Mouse (Mus musculus): ENCODE data around the gene Daxx.
"Not testable (repeated sequence)": the region's sequence is repeated elsewhere in the genome, so short reads cannot be mapped to it uniquely, and the experiment has no call there.

Daxx gene

GRCm38 (mm10) chr17:33903911-33904651, 5.1 kb upstream of the Daxx start:
- DNase-seq (ENCODE audit: low spot score) = not testable (repeated sequence)

GRCm38 (mm10) chr17:33904835-33905234, 4.4 kb upstream of the Daxx start, which contains the start of gene Platr17:
TSS of gene Platr17 (plus strand) at chr17:33905135.
- DNase-seq (ENCODE audit: low spot score) = not testable (repeated sequence)

- DNase-seq (ENCODE audit: low spot score) = peak; percentile 32
These were observed 710 bp upstream of the Daxx start for GRCm38 (mm10) chr17:33908331-33909076.

DNA sequence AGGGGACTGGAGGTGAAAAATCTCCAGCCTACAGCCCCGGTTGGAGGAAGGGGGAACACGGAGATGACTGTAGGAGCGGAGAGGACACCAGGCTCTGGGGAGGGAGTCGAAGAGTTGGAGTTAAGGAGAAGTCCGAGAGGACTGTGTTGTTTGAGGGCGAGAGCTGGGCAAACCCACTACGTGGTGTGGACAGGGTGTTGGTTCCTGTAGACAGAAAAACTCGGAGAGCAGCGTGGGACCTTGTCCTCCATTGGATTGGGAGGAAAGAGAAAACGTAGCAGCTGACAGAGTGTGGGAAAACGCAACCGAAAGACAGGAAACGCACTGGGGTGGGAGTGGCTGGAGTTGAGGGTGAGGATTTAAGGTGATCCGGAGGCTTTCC, 646 bp downstream of the Daxx start:
- DNase-seq (ENCODE audit: low spot score) = peak; percentile 72

- DNase-seq (ENCODE audit: low spot score) = no peak
These were observed 1.3 kb downstream of the Daxx start for GRCm38 (mm10) chr17:33910346-33911051.

DNA sequence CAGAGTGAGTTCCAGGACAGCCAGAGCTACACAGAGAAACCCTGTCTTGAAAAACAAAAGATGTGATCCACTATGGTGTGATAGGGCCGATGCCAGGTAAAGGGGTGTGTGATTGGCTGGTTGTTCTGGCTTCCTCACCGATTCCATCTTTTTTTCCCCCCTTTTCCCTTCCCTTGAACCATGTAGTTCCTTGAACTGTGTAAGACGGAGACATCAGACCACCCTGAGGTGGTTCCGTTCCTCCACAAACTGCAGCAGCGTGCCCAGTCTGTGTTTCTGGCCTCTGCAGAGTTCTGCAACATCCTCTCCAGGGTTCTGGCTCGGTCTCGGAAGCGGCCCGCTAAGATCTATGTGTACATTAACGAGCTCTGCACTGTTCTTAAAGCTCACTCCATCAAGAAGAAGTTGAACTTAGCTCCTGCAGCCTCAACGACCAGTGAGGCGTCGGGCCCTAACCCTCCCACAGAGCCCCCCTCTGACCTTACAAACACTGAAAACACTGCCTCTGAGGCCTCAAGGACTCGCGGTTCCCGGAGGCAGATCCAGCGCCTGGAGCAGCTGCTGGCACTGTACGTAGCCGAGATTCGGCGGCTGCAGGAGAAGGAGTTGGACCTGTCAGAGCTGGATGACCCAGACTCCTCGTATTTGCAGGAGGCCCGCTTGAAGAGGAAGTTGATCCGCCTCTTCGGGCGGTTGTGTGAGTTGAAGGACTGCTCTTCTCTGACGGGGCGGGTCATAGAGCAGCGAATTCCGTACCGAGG, 2.0 kb downstream of the Daxx start:
- DNase-seq (ENCODE audit: low spot score) = no peak

- DNase-seq (ENCODE audit: low spot score) = no peak
These were observed 2.7 kb downstream of the Daxx start for GRCm38 (mm10) chr17:33911813-33912414.

DNA sequence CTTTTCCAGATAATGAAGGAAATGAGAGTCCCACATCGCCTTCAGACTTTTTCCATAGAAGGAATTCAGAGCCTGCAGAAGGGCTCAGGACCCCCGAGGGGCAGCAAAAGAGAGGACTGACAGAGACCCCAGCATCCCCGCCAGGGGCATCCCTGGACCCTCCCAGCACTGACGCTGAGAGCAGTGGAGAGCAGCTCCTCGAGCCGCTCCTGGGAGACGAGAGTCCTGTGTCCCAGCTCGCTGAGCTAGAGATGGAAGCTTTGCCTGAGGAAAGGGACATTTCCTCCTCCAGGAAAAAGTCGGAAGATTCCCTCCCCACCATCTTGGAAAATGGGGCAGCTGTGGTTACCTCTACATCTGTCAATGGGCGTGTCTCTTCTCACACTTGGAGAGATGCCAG, 4.0 kb downstream of the Daxx start:
- no peak for DNase-seq (ENCODE audit: low spot score)

DNA sequence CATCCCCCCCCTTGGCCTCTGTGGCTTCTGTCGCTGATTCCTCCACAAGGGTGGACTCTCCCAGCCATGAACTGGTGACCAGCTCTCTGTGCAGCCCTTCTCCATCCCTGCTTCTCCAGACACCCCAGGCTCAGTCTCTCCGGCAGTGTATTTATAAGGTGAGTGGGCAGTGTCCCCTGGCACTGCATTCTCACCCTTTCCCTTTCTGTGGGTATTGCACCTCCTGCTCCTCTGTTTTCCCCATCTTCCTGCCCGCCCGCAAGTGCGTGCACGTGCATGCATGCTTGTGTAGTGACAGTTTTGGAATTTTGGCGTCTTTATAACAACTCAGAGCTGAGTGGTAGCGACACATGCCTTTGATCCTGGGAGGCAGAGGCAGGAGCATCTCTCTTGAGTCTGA, 4.7 kb downstream of the Daxx start:
- DNase-seq (ENCODE audit: low spot score) = no peak

DNA sequence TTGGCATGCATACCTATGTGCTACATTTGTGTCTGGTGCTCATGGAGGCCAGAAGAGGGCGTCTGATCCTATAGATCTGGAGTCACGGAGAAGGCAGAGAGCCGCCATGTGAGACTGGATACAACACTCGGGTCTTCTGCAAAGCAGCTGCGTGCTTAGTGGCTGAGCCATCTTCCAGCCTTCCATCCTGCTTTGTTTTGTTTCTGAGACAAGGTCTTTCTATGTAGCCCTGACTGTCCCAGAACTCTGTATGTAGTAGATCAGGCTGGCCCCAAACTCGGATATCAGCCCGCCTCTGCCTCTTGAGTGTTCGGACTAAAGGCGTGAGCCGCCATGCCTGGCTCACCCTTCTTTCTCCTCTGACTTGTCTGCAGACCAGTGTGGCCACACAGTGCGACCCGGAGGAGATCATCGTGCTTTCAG, 5.8 kb downstream of the Daxx start:
- no peak for DNase-seq (ENCODE audit: low spot score)

GRCm38 (mm10) chr17:33915671-33916250, 6.5 kb downstream of the Daxx start, which contains the start of the genes Tapbp and Zbtb22:
TSS of gene Tapbp (plus strand) at chr17:33915899.
TSS of gene Zbtb22 (plus strand) at chr17:33915904.
- peak; percentile 99 for DNase-seq (ENCODE audit: low spot score)

- DNase-seq (ENCODE audit: low spot score) = no peak
These were observed 7.1 kb downstream of the Daxx start for GRCm38 (mm10) chr17:33916294-33916693.

DNA sequence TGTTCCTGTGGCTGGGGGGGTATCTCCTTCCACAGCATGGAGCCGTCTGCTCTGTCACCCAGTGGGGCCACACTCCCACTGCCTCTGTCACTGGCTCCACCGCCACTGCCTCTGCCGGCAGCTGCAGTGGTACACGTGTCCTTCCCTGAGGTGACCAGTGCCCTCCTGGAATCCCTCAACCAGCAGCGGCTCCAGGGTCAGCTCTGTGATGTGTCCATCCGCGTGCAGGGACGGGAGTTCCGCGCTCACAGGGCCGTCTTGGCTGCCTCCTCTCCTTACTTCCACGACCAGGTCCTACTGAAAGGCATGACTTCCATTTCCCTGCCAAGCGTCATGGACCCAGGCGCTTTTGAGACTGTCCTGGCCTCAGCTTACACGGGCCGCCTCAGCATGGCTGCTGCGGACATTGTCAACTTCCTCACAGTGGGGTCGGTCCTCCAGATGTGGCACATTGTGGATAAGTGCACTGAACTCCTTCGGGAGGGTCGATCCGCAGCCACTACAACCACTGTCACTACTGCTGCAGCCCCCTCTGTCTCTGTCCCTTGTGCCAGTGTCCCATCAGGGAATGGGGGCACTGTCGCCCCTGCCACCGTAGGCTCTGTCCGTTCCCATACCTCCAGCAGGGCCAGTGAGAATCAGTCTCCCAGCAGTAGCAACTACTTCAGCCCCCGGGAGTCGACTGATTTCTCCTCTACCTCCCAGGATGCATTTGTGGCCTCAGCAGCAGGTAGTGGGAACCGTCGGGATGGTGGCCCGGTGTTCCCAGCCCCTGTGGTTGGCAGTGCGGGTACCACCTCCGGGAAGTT, 7.8 kb downstream of the Daxx start:
- no peak for DNase-seq (ENCODE audit: low spot score)

- DNase-seq (ENCODE audit: low spot score) = no peak
These were observed 8.6 kb downstream of the Daxx start for GRCm38 (mm10) chr17:33917656-33918292.

DNA sequence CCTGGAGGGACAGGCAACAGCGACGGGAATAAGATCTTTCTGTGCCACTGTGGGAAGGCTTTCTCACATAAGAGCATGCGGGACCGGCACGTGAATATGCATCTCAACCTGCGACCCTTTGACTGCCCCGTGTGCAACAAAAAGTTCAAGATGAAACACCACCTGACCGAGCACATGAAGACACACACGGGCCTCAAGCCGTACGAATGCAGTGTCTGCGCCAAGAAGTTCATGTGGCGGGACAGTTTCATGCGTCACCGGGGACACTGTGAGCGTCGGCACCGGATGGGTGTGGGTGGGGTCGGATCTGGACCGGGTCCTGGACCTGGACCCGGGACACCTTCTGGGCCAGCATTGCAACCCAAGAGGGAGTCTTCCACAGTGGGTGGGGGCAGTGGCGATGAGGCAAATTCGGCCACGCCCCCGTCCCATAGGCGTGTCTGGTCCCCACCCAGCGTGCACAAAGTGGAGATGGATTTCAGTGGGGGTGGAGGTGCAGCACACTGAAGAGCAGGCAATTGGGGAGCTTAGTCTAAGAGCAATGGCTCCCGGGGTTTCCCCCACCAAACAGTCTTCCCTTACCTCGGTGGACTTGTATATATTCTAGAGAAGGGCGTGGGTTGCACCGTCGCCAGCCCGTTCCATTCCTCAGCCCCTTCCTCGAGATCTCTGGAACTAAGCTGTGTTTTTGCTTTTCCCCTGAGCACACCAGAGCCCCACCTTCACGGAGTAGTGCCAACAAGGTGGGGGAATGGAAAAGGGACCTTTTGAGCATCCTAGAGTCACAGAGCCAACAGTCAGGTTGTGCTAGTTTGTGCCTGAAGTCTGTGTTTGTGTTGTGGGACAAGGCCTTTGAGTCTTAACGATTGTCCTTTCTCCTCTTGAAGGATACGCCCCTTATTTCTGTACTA, 9.3 kb downstream of the Daxx start:
- no peak for DNase-seq (ENCODE audit: low spot score)

GRCm38 (mm10) chr17:33919351-33920281, 10.4 kb downstream of the Daxx start:
- DNase-seq (ENCODE audit: low spot score) = peak; percentile 96

- DNase-seq (ENCODE audit: low spot score) = peak; percentile 89
These were observed 11.3 kb downstream of the Daxx start for GRCm38 (mm10) chr17:33920282-33921097.

Data from lung, postnatal 25 days (tissue).